Mouse (Mus musculus): ENCODE results near the gene Gpcpd1. TPM values are rescaled to one million over a fixed set of nuclear protein-coding genes. Genes with fewer than 3 reads are reported as not detected.

Gpcpd1 gene
- polyA plus RNA-seq, 1 experiment from 2014 or later = 25.8 TPM

GRCm38 (mm10) chr2:132512977-132513351 is 74.6 kb downstream of the Gpcpd1 start:
- ATAC-seq (ENCODE audit: insufficient number of reproducible peaks, low FRiP score, low TSS enrichment, low read depth) (no peak), DNase-seq (ENCODE audit: low spot score) (no peak)
- Histone ChIP-seq H3K27me3 (ENCODE audit: control insufficient read depth, insufficient read depth, low read length) (no peaks in the 10 kb centered on the region), H3K9me3 (ENCODE audit: control insufficient read depth, low read length) (no peaks in the 10 kb centered on the region), H3K4me3 (ENCODE audit: low read depth, low read length) (no peak overlapping the region), H3K4me1 (ENCODE audit: control insufficient read depth, insufficient read depth, low read length) (no peaks in the 10 kb centered on the region), H3K4me2 (ENCODE audit: low read depth, severe bottlenecking) (0 out of 2 replicates have a peak overlapping the region, but pooled peaks have one; percentile 2), H3K27ac (replicated peaks; ENCODE audit: low read depth, low read length) (no peak overlapping the region), H3K9ac (ENCODE audit: low read length) (no peak overlapping the region), H3K36me3 (ENCODE audit: control insufficient read depth, insufficient read depth, low read length) (no peaks in the 10 kb centered on the region)
- 67% methylated on average over 11 of the region's 11 CpGs for WGBS

- H3K27me3 ChIP-seq (ENCODE audit: control insufficient read depth, insufficient read depth, low read length) = no peaks in the 10 kb centered on the region
- no peak overlapping the region for H3K27ac ChIP-seq (replicated peaks; ENCODE audit: low read depth, low read length)
- H3K4me2 ChIP-seq (ENCODE audit: low read depth, severe bottlenecking) = 0 out of 2 replicates have a peak overlapping the region, but pooled peaks have one; percentile 2
- DNase-seq (ENCODE audit: low spot score) (no peak), ATAC-seq (ENCODE audit: insufficient number of reproducible peaks, low FRiP score, low TSS enrichment, low read depth) (no peak)
- H3K4me3 ChIP-seq (ENCODE audit: low read depth, low read length) = no peak overlapping the region
- WGBS = 52% methylated on average over 19 of the region's 19 CpGs
- no peaks in the 10 kb centered on the region for H3K36me3 ChIP-seq (ENCODE audit: control insufficient read depth, insufficient read depth, low read length)
- no peaks in the 10 kb centered on the region for H3K9me3 ChIP-seq (ENCODE audit: control insufficient read depth, low read length)
- no peak overlapping the region for H3K9ac ChIP-seq (ENCODE audit: low read length)
- no peaks in the 10 kb centered on the region for H3K4me1 ChIP-seq (ENCODE audit: control insufficient read depth, insufficient read depth, low read length)
Observed at GRCm38 (mm10) chr2:132512051-132512976, 75.2 kb downstream of the Gpcpd1 start.

GRCm38 (mm10) chr2:132511011-132511818 is 76.3 kb downstream of the Gpcpd1 start:
- Histone ChIP-seq H3K27me3 (ENCODE audit: control insufficient read depth, insufficient read depth, low read length) (no peaks in the 10 kb centered on the region), H3K4me3 (ENCODE audit: low read depth, low read length) (no peak overlapping the region), H3K9ac (ENCODE audit: low read length) (no peak overlapping the region), H3K36me3 (ENCODE audit: control insufficient read depth, insufficient read depth, low read length) (no peaks in the 10 kb centered on the region), H3K4me2 (ENCODE audit: low read depth, severe bottlenecking) (no peak overlapping the region), H3K27ac (replicated peaks; ENCODE audit: low read depth, low read length) (no peak overlapping the region), H3K9me3 (ENCODE audit: control insufficient read depth, low read length) (no peaks in the 10 kb centered on the region), H3K4me1 (ENCODE audit: control insufficient read depth, insufficient read depth, low read length) (no peaks in the 10 kb centered on the region)
- WGBS = 98% methylated on average over 5 of the region's 7 CpGs
- no peak for DNase-seq (ENCODE audit: low spot score)
- no peak for ATAC-seq (ENCODE audit: insufficient number of reproducible peaks, low FRiP score, low TSS enrichment, low read depth)

- no peaks in the 10 kb centered on the region for H3K36me3 ChIP-seq (ENCODE audit: control insufficient read depth, insufficient read depth, low read length)
Observed at GRCm38 (mm10) chr2:132509714-132510113, 77.8 kb downstream of the Gpcpd1 start.

GRCm38 (mm10) chr2:132509261-132509660 is 78.3 kb downstream of the Gpcpd1 start:
- ATAC-seq (ENCODE audit: insufficient number of reproducible peaks, low FRiP score, low TSS enrichment, low read depth) (no peak), DNase-seq (ENCODE audit: low spot score) (no peak)
- no peaks in the 10 kb centered on the region for H3K27me3 ChIP-seq (ENCODE audit: control insufficient read depth, insufficient read depth, low read length)
- no peak overlapping the region for H3K9ac ChIP-seq (ENCODE audit: low read length)
- no peak overlapping the region for H3K4me3 ChIP-seq (ENCODE audit: low read depth, low read length)
- H3K27ac ChIP-seq (replicated peaks; ENCODE audit: low read depth, low read length) = no peak overlapping the region
- no peaks in the 10 kb centered on the region for H3K9me3 ChIP-seq (ENCODE audit: control insufficient read depth, low read length)
- no peaks in the 10 kb centered on the region for H3K4me1 ChIP-seq (ENCODE audit: control insufficient read depth, insufficient read depth, low read length)
- H3K36me3 ChIP-seq (ENCODE audit: control insufficient read depth, insufficient read depth, low read length) = no peaks in the 10 kb centered on the region
- H3K4me2 ChIP-seq (ENCODE audit: low read depth, severe bottlenecking) = no peak overlapping the region
- WGBS = 81% methylated on average over 9 of the region's 9 CpGs

More at GRCm38 (mm10) chr2:132509714-132510113, 77.8 kb downstream of the Gpcpd1 start:
- no peaks in the 10 kb centered on the region for H3K9me3 ChIP-seq (ENCODE audit: control insufficient read depth, low read length)
- H3K4me2 ChIP-seq (ENCODE audit: low read depth, severe bottlenecking) = no peak overlapping the region
- no peak overlapping the region for H3K4me3 ChIP-seq (ENCODE audit: low read depth, low read length)
- H3K27me3 ChIP-seq (ENCODE audit: control insufficient read depth, insufficient read depth, low read length) = no peaks in the 10 kb centered on the region
- no peak overlapping the region for H3K9ac ChIP-seq (ENCODE audit: low read length)
- DNase-seq (ENCODE audit: low spot score) (no peak), ATAC-seq (ENCODE audit: insufficient number of reproducible peaks, low FRiP score, low TSS enrichment, low read depth) (no peak)
- WGBS = 95% methylated on average over 1 of the region's 1 CpGs
- no peaks in the 10 kb centered on the region for H3K4me1 ChIP-seq (ENCODE audit: control insufficient read depth, insufficient read depth, low read length)
- no peak overlapping the region for H3K27ac ChIP-seq (replicated peaks; ENCODE audit: low read depth, low read length)

- Histone ChIP-seq H3K4me3 (ENCODE audit: low read depth, low read length) (no peak overlapping the region), H3K9ac (ENCODE audit: low read length) (no peak overlapping the region)
Observed at GRCm38 (mm10) chr2:132507521-132507920, 80.0 kb downstream of the Gpcpd1 start.

GRCm38 (mm10) chr2:132507091-132507490 is 80.4 kb downstream of the Gpcpd1 start:
- Histone ChIP-seq H3K36me3 (ENCODE audit: control insufficient read depth, insufficient read depth, low read length) (no peaks in the 10 kb centered on the region), H3K9me3 (ENCODE audit: control insufficient read depth, low read length) (no peaks in the 10 kb centered on the region), H3K4me2 (ENCODE audit: low read depth, severe bottlenecking) (no peak overlapping the region), H3K9ac (ENCODE audit: low read length) (no peak overlapping the region), H3K4me1 (ENCODE audit: control insufficient read depth, insufficient read depth, low read length) (no peaks in the 10 kb centered on the region), H3K27ac (replicated peaks; ENCODE audit: low read depth, low read length) (no peak overlapping the region), H3K4me3 (ENCODE audit: low read depth, low read length) (no peak overlapping the region), H3K27me3 (ENCODE audit: control insufficient read depth, insufficient read depth, low read length) (no peaks in the 10 kb centered on the region)
- 49% methylated on average over 14 of the region's 14 CpGs for WGBS
- no peak for ATAC-seq (ENCODE audit: insufficient number of reproducible peaks, low FRiP score, low TSS enrichment, low read depth)
- no peak for DNase-seq (ENCODE audit: low spot score)

More at GRCm38 (mm10) chr2:132507521-132507920, 80.0 kb downstream of the Gpcpd1 start:
- DNase-seq (ENCODE audit: low spot score) (no peak), ATAC-seq (ENCODE audit: insufficient number of reproducible peaks, low FRiP score, low TSS enrichment, low read depth) (no peak)
- H3K27me3 ChIP-seq (ENCODE audit: control insufficient read depth, insufficient read depth, low read length) = no peaks in the 10 kb centered on the region
- 50% methylated on average over 6 of the region's 6 CpGs for WGBS
- no peaks in the 10 kb centered on the region for H3K9me3 ChIP-seq (ENCODE audit: control insufficient read depth, low read length)
- no peak overlapping the region for H3K4me2 ChIP-seq (ENCODE audit: low read depth, severe bottlenecking)
- no peaks in the 10 kb centered on the region for H3K36me3 ChIP-seq (ENCODE audit: control insufficient read depth, insufficient read depth, low read length)
- H3K27ac ChIP-seq (replicated peaks; ENCODE audit: low read depth, low read length) = no peak overlapping the region
- no peaks in the 10 kb centered on the region for H3K4me1 ChIP-seq (ENCODE audit: control insufficient read depth, insufficient read depth, low read length)

GRCm38 (mm10) chr2:132505828-132506227 is 81.7 kb downstream of the Gpcpd1 start:
- Histone ChIP-seq H3K4me2 (ENCODE audit: low read depth, severe bottlenecking) (no peak overlapping the region), H3K9me3 (ENCODE audit: control insufficient read depth, low read length) (no peaks in the 10 kb centered on the region), H3K9ac (ENCODE audit: low read length) (no peak overlapping the region), H3K4me1 (ENCODE audit: control insufficient read depth, insufficient read depth, low read length) (no peaks in the 10 kb centered on the region), H3K36me3 (ENCODE audit: control insufficient read depth, insufficient read depth, low read length) (no peaks in the 10 kb centered on the region), H3K4me3 (ENCODE audit: low read depth, low read length) (no peak overlapping the region), H3K27ac (replicated peaks; ENCODE audit: low read depth, low read length) (no peak overlapping the region), H3K27me3 (ENCODE audit: control insufficient read depth, insufficient read depth, low read length) (no peaks in the 10 kb centered on the region)
- WGBS = 88% methylated on average over 6 of the region's 6 CpGs
- no peak for DNase-seq (ENCODE audit: low spot score)
- ATAC-seq (ENCODE audit: insufficient number of reproducible peaks, low FRiP score, low TSS enrichment, low read depth) = no peak

Measured in limb, embryonic 11.5 days (tissue).